Mouse (Mus musculus) thymus, adult 2 months (tissue): ENCODE results near the gene Esyt1.

Experiments used
- CTCF ChIP-seq: fragments of 200-500 bp; IDR thresholded peaks from 2 replicates; pipeline ENCODE4 v1.5.1; 2012; ENCODE audit warnings: mild to moderate bottlenecking, control low read depth, low read length, moderate library complexity, borderline replicate concordance; ENCODE audit not compliant: control insufficient read depth, poor library complexity, insufficient read depth; ENCODE audit errors: extremely low read depth
- POLR2A ChIP-seq: fragments of 200-500 bp; IDR thresholded peaks from 2 replicates; pipeline ENCODE4 v1.6.1; 2012; ENCODE audit warnings: mild to moderate bottlenecking, low read length, control low read depth, moderate library complexity; ENCODE audit not compliant: control insufficient read depth, poor library complexity, insufficient read depth; ENCODE audit errors: extremely low read depth

DNA sequence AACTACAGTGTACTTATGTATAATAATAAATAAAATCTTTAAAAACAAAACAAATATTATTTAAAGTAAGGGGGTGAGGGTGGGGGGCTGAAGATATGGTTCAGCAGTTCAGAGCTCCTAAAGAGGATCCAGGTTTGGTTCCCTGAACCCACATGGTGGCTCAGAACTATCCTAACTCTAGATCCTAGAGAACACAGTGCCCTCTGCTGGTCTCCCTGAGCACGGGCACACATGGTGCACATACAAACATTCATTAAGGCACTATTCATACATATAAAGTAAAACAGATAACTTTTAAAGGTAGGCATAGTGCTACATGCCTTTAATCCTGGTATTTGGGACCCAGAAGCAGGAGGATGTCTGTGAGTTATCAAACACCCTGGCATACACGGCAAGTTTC is 49.4 kb upstream of the Esyt1 start:
- TF ChIP-seq CTCF (no peak), POLR2A (no peak)
